Mouse (Mus musculus) neural tube, embryonic 12.5 days (tissue): ENCODE results near the gene Htr7. TPM values are rescaled to one million over a fixed set of nuclear protein-coding genes. Genes with fewer than 3 reads are reported as not detected.

Source experiments
- ATAC-seq: fragments of 200-750 bp; cut with Nextera tagmentation; 2 replicates; pipeline ENCODE4 v1.8.0; 2017; ENCODE audit warnings: low read depth, mild to moderate bottlenecking, moderate TSS enrichment, moderate library complexity; ENCODE audit not compliant: low FRiP score
- H3K27ac ChIP-seq: fragments of 300-500 bp; sonication (generic); 2 replicates; pipeline ENCODE4 v1.5.1; 2016
- H3K27me3 ChIP-seq: fragments of 300-500 bp; sonication (generic); replicated peaks from 2 replicates; pipeline ENCODE4 v1.6.1; 2016; ENCODE audit warnings: mild to moderate bottlenecking
- H3K36me3 ChIP-seq: fragments of 300-500 bp; sonication (generic); 2 replicates; pipeline ENCODE4 v1.6.1; 2016; ENCODE audit warnings: mild to moderate bottlenecking
- H3K4me1 ChIP-seq: fragments of 300-500 bp; sonication (generic); 2 replicates; pipeline ENCODE4 v1.6.1; 2016
- H3K4me2 ChIP-seq: fragments of 300-500 bp; sonication (generic); replicated peaks from 2 replicates; pipeline ENCODE4 v1.6.1; 2016; ENCODE audit warnings: mild to moderate bottlenecking
- H3K4me3 ChIP-seq: fragments of 300-500 bp; sonication (generic); 2 replicates; pipeline ENCODE4 v1.5.1; 2016
- H3K9ac ChIP-seq: fragments of 300-500 bp; sonication (generic); 2 replicates; pipeline ENCODE4 v1.6.1; 2016; ENCODE audit warnings: mild to moderate bottlenecking
- H3K9me3 ChIP-seq: fragments of 300-500 bp; sonication (generic); 2 replicates; pipeline ENCODE4 v1.6.1; 2016; ENCODE audit warnings: mild to moderate bottlenecking
- WGBS: fragments of 180-500 bp; shearing (Covaris S2); methylation state at CpG from one replicate; pipeline ENCODE4 v1.1.7; 2016; 5-methylcytosine and 5-hydroxymethylcytosine counted together
- polyA plus RNA-seq: library from polyadenylated mRNA; unstranded; fragments of >200 nt; fragmentation: Nextera tagmentation; extraction: Ambion mirVana; gene quantifications from 2 replicates; pipeline ENCODE4 v1.2.1, GENCODE M21; 2016

The Htr7 gene
- polyA plus RNA-seq, 1 experiment from 2014 or later: 3.2 TPM

DNA sequence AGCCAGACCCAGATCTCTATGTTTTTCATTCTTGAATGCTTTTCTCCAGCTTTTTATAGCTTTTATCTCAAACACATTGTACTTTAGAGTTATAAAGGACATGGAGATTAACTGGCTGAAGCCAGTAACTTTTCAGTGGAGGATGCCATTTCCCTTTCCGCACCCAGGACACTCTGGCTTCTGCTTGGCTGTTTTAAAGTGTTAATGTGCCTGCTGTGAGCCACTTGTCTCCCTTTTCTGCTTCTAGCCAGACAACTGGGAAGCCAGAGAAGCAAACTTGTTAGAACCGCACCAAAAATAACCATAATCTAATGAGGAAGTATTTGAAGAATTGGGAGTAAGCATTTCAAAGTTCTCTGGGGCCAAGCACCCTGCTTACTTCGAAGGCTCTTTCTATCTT is 42.5 kb downstream of the Htr7 start:
- Histone ChIP-seq H3K4me1 (no peaks in the 10 kb centered on the region), H3K9ac (no peak overlapping the region), H3K4me2 (no peak overlapping the region), H3K27ac (no peak overlapping the region), H3K9me3 (no peaks in the 10 kb centered on the region), H3K4me3 (no peak overlapping the region), H3K36me3 (no peaks in the 10 kb centered on the region), H3K27me3 (no peaks in the 10 kb centered on the region)
- no peak for ATAC-seq
- 20% methylated on average over 3 of the region's 3 CpGs for WGBS

DNA sequence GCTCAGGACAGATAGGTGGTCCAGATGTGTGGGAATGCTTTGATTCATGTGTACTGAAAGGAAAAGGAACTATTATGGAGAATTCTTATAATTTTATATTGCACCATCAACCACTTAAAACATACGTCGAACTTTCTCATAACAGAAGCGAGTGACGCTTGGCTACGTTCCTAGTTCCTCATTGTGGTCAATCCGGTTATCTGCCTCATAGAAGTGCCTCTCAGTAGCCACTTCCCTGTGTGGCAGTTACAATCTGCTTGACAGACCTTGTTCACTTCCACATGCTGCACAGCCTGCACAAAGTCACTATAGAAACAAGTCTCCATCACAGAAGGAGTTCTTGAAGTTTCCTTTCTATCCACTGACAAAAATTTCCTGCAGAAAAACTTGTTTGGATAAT is 51.0 kb downstream of the Htr7 start:
- no peak overlapping the region for H3K4me3 ChIP-seq
- H3K27me3 ChIP-seq: no peaks in the 10 kb centered on the region
- ATAC-seq: no peak
- peaks cover 7% of the 10 kb centered on the region; the same call in 1 of the 2 replicates for H3K4me1 ChIP-seq
- H3K27ac ChIP-seq: no peak overlapping the region
- WGBS: 86% methylated on average over 6 of the region's 6 CpGs
- H3K4me2 ChIP-seq: no peak overlapping the region
- no peaks in the 10 kb centered on the region for H3K36me3 ChIP-seq
- H3K9me3 ChIP-seq: no peaks in the 10 kb centered on the region
- no peak overlapping the region for H3K9ac ChIP-seq

DNA sequence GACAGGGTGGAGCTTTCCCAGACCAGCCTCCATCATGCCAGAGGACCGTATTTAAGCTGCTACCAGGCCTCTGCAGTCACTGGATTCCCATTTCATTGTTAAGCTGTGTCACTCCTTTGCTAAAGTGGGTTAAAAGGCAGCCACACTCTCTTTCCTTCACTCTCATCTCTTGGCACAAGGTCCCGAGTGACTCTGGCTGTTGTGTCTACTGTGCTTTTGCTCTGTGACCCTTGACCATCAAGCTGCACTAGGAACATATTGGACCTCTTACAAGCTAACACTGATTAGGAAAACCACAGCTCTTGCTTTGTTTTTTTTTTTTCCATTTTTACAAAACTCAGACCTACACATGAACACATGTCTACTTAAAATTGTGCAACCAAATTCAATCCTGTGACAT is 52.3 kb downstream of the Htr7 start:
- no peak overlapping the region for H3K9ac ChIP-seq
- no peaks in the 10 kb centered on the region for H3K27me3 ChIP-seq
- no peak for ATAC-seq
- no peaks in the 10 kb centered on the region for H3K36me3 ChIP-seq
- WGBS: 63% methylated on average over 2 of the region's 2 CpGs
- H3K4me2 ChIP-seq: no peak overlapping the region
- no peaks in the 10 kb centered on the region for H3K9me3 ChIP-seq
- H3K4me1 ChIP-seq: peaks cover 10% of the 10 kb centered on the region; the same call in 1 of the 2 replicates
- no peak overlapping the region for H3K4me3 ChIP-seq
- H3K27ac ChIP-seq: no peak overlapping the region

DNA sequence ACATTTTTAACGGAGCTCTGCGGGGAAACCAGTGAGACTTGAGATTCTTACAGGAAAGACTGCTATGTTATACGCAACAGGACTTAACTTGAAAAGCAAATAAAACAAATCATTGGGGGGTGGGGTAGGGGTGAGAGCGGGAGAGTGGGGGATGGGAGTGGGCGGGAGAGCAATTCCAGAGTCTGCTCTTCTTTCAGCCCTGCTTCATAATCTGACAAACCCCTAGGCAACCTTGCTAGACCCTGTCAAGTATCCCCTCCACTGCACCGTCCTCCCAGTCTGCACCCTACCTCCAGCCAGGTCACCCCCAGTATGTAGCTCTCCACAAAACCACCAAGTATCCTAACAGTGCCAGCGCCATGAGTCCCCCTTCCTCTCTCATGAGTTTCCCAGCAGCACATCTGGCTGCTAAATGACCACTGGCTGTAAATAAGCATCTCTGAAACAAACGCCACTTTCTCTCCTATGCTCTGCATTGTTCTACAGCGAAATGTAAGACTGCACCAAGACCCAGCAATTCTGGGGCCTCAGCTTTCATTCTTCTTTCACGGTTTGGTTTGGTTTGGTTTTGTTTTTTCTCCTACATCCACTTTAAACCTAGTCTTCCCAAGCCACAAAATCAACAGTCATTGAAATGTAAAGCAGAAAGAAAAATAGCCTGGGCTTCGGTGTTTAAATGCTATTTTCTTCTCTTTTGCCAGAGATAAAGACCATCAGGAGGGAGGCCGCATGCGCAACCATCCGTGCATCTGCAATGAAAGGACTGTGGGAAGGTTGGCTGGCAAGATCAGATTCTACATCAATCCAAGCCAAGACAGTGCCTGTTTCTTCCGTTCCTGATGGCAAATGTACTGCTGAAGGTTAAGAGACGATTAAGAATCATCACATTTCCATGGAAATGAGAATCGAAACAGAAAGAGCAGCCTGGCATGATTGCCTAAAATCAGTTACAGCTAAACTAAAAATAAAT is 54.5 kb downstream of the Htr7 start:
- H3K4me1 ChIP-seq: peaks cover 10% of the 10 kb centered on the region; the same call in 1 of the 2 replicates

DNA sequence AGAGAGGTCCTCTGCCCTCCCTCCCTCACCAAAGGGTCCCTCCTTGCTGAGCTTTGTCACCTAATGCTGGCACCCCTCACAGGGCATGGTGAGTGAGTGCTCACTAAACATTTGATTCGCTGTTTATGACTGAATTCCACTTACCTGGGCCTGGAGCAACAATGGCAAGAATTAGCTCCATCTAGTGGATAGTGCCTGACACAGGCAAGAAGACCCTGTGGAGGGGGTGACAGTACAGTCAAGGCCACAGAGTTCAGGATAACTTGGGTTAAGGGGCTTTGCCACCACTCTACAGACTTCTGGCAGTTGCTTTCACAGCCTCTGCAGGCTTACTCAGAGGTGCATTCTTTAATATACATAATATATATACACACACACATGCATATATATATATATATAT is 55.8 kb downstream of the Htr7 start:
- H3K4me3 ChIP-seq: no peak overlapping the region
- peak; percentile 34; the same call in 1 of the 2 replicates for ATAC-seq
- peaks cover 10% of the 10 kb centered on the region; the same call in 1 of the 2 replicates for H3K4me1 ChIP-seq
- WGBS: 49% methylated on average over 1 of the region's 1 CpGs
- H3K9ac ChIP-seq: no peak overlapping the region
- H3K36me3 ChIP-seq: no peaks in the 10 kb centered on the region
- no peak overlapping the region for H3K27ac ChIP-seq
- no peaks in the 10 kb centered on the region for H3K27me3 ChIP-seq
- no peak overlapping the region for H3K4me2 ChIP-seq
- H3K9me3 ChIP-seq: no peaks in the 10 kb centered on the region

More for the DNA sequence above, 54.5 kb downstream of the Htr7 start:
- WGBS: 29% methylated on average over 17 of the region's 17 CpGs
- peak; percentile 64 for ATAC-seq
- H3K36me3 ChIP-seq: no peaks in the 10 kb centered on the region
- H3K4me2 ChIP-seq: peak overlapping the region; percentile 24
- no peaks in the 10 kb centered on the region for H3K27me3 ChIP-seq
- no peak overlapping the region for H3K9ac ChIP-seq
- H3K4me3 ChIP-seq: no peak overlapping the region
- no peaks in the 10 kb centered on the region for H3K9me3 ChIP-seq
- H3K27ac ChIP-seq: no peak overlapping the region

- Histone ChIP-seq H3K4me3 (no peak overlapping the region), H3K9ac (no peak overlapping the region), H3K36me3 (no peaks in the 10 kb centered on the region), H3K4me2 (no peak overlapping the region), H3K27ac (no peak overlapping the region), H3K27me3 (no peaks in the 10 kb centered on the region), H3K4me1 (peaks cover 10% of the 10 kb centered on the region; the same call in 1 of the 2 replicates), H3K9me3 (no peaks in the 10 kb centered on the region)
- no peak for ATAC-seq
- WGBS: 59% methylated on average over 6 of the region's 6 CpGs
Observed at GRCm38 (mm10) chr19:36000955-36001354, 56.4 kb downstream of the Htr7 start.

DNA sequence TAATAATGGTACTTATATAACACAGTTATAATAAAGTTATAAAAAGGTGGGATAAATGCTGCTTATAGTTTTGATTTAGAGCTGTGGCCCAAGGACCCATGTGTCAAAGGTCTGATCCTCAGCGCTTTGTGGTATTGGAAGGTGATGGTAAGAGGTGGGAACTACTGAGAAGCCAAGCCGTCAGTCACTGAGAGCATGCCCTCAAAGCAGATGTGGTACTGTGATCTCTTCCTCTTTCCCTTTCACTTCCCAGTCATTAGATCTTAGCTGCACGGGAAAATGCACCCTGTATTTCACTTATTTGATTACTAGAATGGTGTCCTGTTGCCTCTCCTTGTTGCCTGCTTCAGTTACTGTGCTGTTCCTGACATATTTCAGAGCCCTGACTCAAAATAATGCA is 59.9 kb downstream of the Htr7 start:
- 73% methylated on average over 3 of the region's 3 CpGs for WGBS

DNA sequence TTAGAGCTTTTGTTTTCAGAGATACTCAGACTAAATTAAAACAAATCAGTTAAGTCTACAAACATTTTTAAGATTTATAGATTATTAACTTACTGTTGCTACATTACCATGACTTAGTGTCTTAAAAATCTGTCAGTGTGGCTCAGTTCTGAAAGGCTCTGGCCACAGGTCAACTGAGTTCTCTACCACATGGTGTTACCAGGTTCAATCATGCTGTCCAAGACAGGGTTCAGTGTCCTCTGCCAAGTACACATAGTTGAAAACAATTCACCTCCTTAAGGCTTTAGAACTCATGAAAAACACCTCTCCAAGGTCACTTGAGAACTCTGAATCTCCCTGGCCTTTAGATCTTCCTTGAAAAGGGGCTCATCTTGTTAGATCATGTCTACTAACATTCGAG is 69.8 kb downstream of the Htr7 start:
- no peak for ATAC-seq
- no peaks in the 10 kb centered on the region for H3K4me1 ChIP-seq
- no peak overlapping the region for H3K4me3 ChIP-seq
- H3K4me2 ChIP-seq: no peak overlapping the region
- H3K9ac ChIP-seq: no peak overlapping the region
- H3K36me3 ChIP-seq: no peaks in the 10 kb centered on the region
- WGBS: 89% methylated on average over 1 of the region's 1 CpGs
- H3K27ac ChIP-seq: no peak overlapping the region
- no peaks in the 10 kb centered on the region for H3K9me3 ChIP-seq
- no peaks in the 10 kb centered on the region for H3K27me3 ChIP-seq

More for the DNA sequence above, 59.9 kb downstream of the Htr7 start:
- no peaks in the 10 kb centered on the region for H3K27me3 ChIP-seq
- H3K9me3 ChIP-seq: no peaks in the 10 kb centered on the region
- no peak for ATAC-seq
- no peak overlapping the region for H3K27ac ChIP-seq
- no peak overlapping the region for H3K4me3 ChIP-seq
- H3K4me1 ChIP-seq: peaks cover 7% of the 10 kb centered on the region; the same call in 1 of the 2 replicates
- H3K9ac ChIP-seq: no peak overlapping the region
- no peak overlapping the region for H3K4me2 ChIP-seq
- H3K36me3 ChIP-seq: no peaks in the 10 kb centered on the region

DNA sequence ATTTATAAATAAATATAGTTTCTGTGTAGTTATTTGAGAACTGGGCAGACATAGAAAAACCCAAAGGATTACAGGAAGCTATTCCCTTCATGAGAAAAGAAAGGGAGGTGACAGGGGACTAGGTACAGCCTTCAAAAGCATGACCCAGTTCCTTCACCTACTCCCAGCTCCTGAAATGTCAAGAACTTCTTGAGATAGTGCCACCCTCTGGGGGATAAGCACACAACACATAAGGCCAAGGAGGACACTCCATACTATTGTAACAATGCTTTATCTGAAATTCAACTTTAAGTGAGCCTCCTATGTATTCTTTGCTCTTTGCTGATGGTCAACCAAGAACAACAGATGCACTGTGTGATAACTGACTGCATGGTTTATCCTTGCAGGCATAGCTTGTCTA is 82.6 kb downstream of the Htr7 start:
- Histone ChIP-seq H3K9me3 (no peaks in the 10 kb centered on the region), H3K4me3 (no peak overlapping the region), H3K27me3 (no peaks in the 10 kb centered on the region), H3K4me2 (no peak overlapping the region), H3K9ac (no peak overlapping the region), H3K27ac (no peak overlapping the region), H3K36me3 (no peaks in the 10 kb centered on the region), H3K4me1 (no peaks in the 10 kb centered on the region)
- ATAC-seq: no peak

- H3K9ac ChIP-seq: no peak overlapping the region
- 83% methylated on average over 5 of the region's 5 CpGs for WGBS
- H3K4me1 ChIP-seq: no peaks in the 10 kb centered on the region
- no peak for ATAC-seq
- no peaks in the 10 kb centered on the region for H3K27me3 ChIP-seq
- no peak overlapping the region for H3K4me2 ChIP-seq
- H3K36me3 ChIP-seq: no peaks in the 10 kb centered on the region
- no peaks in the 10 kb centered on the region for H3K9me3 ChIP-seq
- H3K27ac ChIP-seq: no peak overlapping the region
- H3K4me3 ChIP-seq: no peak overlapping the region
Observed at GRCm38 (mm10) chr19:35957656-35958055, 99.7 kb downstream of the Htr7 start.

DNA sequence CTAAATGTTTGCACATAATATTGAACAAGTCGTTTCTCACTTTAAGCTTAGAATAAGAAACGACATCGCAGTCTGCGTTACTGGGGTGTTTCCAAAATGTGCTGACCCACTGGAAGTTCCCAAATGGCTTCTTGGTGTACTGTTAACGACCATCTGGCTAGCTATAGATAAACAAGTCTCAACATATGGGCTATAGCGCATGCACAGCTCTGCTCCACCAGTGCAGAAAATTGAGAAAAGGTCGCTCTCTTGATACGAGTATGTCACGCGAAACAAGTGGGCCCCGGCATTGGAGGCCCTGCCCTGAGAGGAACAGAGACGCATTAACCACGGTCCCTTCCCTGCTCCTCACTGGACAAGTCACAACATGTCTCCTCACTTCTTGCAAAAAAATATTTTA is 101.6 kb downstream of the Htr7 start:
- WGBS: 87% methylated on average over 13 of the region's 13 CpGs
- ATAC-seq: no peak

DNA sequence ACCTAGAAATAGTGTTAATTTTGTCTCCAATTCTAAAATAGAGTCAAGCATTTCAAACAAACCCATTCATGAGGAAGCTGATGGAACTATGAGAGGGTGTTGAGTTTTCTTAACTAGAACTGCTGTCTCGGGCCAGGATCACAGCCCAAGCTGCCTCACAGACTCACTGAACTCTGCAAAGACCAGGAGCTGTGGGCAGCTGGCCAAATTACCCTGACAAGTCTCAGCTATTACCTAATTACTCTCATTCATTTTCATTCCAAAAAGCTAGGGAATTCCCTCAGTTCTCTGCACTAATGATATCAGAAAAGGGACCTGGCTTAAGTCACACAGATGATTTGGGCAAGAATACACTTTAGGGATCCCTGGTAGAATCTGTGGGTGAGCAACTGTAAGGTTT is 107.4 kb downstream of the Htr7 start:
- Histone ChIP-seq H3K27ac (no peak overlapping the region), H3K36me3 (no peaks in the 10 kb centered on the region), H3K4me1 (no peaks in the 10 kb centered on the region), H3K4me2 (no peak overlapping the region), H3K27me3 (no peaks in the 10 kb centered on the region), H3K9me3 (no peaks in the 10 kb centered on the region), H3K9ac (no peak overlapping the region), H3K4me3 (no peak overlapping the region)
- 58% methylated on average over 1 of the region's 1 CpGs for WGBS
- no peak for ATAC-seq

More for the DNA sequence above, 101.6 kb downstream of the Htr7 start:
- H3K36me3 ChIP-seq: no peaks in the 10 kb centered on the region
- H3K27me3 ChIP-seq: no peaks in the 10 kb centered on the region
- no peaks in the 10 kb centered on the region for H3K9me3 ChIP-seq
- H3K9ac ChIP-seq: no peak overlapping the region
- H3K4me2 ChIP-seq: no peak overlapping the region
- no peaks in the 10 kb centered on the region for H3K4me1 ChIP-seq
- no peak overlapping the region for H3K27ac ChIP-seq
- H3K4me3 ChIP-seq: no peak overlapping the region
